Mouse (Mus musculus): ENCODE data around the gene Ddr2.
"Not testable (repeated sequence)": the region's sequence is repeated elsewhere in the genome, so short reads cannot be mapped to it uniquely, and the experiment has no call there.

Gene Ddr2

DNA sequence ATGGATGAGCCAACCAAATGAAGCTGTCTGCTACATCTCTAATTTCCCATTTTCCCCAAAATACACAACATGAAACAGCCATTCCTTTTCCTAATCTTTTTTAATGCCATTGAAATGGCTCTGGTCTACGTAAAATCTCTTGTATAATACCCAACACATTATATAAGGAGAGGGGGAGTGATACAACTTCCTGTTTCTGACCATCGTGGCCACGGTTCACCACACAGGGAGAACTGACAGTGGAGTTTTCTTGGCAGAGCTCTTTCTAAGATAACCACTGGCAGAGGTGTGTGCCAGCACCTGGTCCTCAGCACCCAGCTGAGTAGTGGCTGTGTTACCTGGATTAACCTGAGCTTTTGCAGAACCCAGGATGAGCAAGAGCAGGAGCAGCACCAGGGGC is 75.0 kb downstream of the Ddr2 start:
- DNase-seq (ENCODE audit: low spot score): no peak

DNA sequence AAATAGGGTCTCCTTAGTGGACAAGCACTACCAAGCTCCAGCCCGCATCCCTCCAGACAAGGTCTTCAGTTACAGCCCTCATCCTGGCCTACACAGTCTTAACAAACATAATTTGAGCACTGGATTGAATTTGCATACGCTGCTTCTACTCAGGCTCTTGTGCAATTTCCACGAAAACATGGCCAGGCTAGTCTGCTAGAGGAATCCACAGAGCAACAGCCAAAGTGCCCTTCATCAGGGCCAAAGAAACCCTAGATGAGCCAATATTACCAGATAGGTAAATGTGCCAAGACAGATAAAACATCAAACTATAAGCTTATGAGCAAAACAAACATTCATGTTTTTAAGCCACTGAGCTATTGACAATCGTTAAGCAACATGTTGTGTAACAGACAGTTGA is 75.6 kb downstream of the Ddr2 start:
- no peak for DNase-seq (ENCODE audit: low spot score)

DNA sequence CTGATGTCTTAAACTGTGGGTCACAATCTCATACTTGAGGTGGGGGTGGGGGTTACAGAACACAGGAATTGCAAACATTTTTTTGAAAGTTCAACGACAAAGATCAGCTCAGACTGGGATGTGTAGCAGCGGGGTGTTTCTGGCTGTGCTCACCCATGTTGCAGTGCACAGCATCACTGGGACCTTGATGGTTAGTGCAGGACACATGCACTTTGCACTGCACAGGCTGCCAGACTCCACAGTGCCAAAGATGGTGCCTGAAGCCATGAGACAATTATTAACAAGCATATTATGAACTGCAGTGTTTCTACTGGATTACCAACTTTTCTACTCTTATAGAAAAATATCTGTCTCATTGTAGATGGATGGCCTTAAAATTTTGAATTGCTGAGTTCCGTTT is 78.9 kb downstream of the Ddr2 start:
- no peak for DNase-seq (ENCODE audit: low spot score)

DNA sequence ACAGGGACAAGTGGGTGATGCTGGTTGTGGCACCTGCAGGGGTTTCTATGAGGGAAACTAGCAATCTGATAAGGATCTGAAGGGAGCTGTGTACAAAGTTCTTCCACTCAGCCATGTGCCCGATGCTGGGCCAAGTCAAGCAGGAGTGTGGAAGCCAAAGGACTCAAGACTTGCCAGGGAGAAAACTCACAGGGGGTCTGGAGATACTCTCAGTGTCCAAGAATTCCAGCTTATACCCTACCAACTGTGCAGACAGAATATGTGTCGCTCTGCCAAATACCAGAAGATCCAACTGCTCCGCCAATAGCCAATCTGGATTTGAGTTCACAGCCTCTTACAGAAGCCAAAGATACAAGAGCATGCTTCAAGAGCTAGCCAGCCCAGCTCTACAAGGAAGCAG is 95.8 kb downstream of the Ddr2 start:
- DNase-seq (ENCODE audit: low spot score): no peak

DNA sequence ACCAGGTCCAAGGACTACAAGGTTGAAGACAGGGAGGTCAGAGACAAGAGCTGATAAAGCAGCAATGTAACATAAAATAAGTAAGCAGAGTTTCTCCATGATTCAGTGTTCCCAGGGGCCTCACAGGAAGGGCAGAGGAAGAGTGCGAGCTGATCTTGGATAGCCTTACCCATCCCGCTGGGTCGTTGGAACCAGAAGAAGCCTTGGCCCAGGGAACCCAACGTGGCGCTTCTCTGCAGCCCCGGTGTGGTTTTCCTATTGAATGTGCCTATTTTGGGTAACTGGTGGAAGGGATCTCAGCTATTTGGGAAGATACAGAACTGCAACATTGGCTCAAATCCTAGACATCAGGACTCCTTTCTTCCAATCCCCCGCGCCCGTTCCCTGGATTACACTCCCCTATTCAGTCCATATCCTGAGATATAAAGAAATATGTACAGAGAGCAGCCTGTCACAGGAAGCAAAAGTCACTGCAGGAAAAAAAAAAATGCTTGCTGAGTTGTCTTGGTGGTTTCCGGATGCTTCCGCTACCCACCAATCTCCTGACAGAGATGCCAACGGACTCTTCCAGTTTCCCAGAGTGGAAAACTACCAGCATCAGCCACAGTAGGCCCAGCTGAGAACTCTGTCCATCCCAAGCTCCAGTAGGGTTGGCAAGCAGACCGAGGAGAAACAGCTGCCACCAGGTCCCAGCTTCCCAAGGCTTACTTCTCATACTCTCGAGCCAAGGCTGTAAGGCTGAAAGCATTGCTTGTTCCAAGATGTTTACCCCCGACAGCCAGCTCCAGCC is 99.7 kb downstream of the Ddr2 start:
- no peak for DNase-seq (ENCODE audit: low spot score)

DNA sequence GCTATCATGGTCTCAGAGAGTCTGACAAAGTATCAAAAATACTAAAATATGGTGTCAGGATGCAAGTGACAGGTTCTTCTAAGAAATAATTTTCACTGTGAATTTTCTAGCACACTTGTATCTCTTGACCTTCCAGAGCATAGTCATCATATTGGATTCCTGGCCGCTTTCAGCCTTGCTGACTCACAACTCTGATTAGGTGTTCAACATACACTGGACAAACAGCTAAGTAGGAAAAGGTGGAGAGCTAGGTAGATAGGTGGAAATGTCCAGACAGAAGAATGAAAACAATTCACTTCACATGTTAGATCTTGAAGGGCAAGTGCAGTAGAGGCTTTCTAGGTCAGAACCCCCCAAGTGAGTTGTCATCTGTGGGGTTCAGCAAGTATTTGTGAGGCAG is 101.3 kb downstream of the Ddr2 start:
- DNase-seq (ENCODE audit: low spot score): no peak

DNA sequence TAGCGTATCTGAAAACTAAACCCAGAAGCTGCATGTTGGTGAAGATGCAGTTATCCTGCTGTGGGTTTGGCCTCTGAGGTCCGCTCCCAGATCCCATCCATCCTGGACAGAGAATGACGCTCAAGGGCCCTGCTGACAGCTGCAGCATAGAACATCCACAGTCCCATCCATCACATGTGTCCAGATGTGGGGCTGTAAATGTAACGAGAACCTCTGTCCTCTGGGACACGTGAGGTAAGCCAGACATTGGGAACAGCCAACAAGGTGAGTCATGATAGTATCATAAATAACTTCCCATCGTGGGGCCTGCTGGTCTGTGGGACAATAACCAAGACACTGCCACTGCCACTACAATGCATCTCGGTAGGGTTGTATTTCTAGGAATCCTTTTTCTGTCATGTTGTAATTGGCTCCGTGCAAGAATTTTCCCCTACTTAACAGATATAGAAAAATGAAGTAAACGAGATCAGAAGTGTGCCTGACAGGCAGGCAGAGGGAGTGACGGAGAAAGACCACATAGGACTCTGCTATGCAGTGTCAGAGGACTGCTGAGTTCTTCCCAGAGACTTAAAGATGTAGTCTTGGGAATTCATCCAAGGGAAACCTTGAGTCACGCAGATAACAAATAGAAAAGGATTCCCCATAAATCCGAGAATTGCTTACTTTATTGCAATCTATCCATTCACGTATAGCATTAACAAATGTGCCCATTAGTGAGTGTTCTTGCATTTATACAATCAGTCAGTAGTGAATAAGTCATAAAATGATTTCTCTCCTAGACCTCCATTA is 101.9 kb downstream of the Ddr2 start:
- DNase-seq (ENCODE audit: low spot score): no peak

DNA sequence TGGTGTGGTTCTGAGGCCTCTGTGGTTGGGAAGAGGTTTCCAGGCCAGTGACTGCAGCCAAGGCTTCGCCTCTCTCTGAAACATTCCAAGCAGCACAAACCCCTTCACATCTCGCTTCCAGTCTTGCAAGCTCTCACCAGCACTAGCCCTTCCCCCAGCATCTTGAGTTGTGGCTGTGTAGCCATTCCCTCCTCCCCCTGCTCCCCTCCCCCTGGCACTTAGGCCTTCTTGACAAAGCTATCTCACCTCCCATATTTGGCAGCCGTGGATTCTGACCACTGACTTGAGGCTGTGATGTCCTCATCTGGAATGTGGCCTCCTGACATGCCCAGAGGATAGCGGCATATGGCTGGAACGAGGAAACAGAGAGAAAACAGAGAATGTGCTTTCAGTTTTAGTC is 104.0 kb downstream of the Ddr2 start:
- DNase-seq (ENCODE audit: low spot score): no peak

DNA sequence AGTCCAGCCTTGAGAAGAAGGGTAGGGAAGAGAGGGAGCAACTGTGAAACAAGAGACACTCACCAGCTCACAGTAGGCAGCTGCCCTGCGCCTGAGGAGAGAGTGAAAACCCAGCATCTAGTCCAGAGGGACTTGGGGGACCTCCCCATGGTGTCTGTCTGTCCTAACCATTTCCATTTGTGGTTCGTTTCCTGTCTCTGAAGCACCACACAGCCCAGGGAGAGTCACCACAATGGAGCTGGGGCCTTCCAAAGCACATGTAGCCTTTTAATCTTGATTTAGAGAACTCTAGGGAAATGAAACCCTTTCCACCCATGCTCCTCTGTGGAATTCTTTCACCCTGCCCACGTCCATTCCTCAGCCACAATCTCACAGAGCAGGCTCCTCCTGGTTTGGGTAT is 105.3 kb downstream of the Ddr2 start:
- no peak for DNase-seq (ENCODE audit: low spot score)

DNA sequence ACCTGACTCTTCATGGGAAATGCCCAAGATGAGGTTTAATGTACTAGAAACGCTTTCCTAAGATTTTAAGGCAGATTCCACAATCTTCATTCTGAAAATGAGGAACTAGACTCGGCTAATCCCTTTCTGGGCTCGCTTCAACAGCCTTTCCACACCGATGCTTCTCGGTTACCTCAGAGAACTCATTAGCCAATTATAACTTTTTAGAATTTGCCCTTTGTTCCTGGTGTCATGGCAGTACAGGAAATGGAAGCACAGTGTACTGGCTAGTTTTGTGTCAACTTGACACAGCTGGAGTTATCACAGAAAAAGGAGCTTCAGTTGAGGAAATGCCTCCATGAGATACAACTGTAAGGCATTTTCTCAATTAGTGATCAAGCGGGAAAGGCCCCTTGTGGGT is 116.7 kb downstream of the Ddr2 start:
- not testable (repeated sequence) for DNase-seq (ENCODE audit: low spot score)

DNA sequence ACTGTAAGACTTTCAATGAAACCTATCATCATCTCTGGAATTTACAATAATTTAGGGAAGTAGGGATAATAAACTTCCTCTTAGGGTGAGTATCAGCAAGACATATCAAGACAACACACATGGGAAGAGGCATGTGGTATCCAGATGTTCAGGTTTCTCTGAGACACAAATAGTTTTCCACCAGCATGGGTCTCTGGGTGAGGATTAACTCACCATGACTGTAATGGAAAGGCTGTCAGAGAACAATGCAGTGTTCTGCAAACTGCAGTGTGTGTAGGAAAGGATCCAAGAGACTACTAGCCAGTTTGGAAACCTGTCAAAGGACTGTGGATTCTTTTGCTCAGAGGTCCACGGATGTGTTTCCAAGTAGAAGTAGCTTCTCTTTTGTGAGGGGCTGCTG is 124.4 kb downstream of the Ddr2 start:
- no peak for DNase-seq (ENCODE audit: low spot score)

DNA sequence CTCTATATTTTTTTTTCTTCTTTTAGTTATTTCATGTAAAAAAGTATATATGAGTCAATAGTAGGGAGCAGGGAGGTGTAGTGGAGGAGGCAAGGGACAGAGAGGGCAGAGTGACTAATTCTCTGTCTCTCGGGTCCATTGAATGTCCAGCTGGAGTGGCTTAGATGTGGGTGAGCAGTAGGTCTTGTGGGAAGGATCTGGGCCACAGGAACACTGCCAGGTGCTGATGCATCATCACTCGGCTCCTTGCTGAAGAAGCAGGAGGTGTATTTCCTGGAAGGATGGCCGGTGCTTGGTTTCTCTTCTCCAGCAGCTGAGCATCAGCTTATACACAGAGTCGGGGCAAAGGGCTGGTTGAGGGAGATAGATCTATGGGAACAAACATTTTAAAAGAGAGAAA is 132.9 kb downstream of the Ddr2 start:
- no peak for DNase-seq (ENCODE audit: low spot score)

DNA sequence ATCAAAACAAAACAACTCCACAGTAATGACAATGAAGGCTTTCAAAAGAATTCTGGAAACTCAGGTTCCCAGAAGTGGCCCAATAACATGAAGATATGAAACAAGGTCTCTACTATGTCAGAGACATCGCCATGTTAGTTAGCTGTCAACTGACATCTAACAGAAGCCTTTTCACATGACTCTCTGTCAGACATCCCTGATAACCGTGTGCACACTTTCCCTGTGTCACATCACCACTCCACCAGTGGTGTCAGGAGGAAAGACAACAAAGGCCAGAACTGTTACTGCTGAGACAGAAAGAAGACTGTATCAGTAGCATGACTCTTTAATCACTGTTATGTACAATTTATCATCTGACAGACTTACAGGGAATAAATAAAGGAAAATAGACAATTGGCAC is 138.6 kb downstream of the Ddr2 start:
- DNase-seq (ENCODE audit: low spot score): no peak

DNA sequence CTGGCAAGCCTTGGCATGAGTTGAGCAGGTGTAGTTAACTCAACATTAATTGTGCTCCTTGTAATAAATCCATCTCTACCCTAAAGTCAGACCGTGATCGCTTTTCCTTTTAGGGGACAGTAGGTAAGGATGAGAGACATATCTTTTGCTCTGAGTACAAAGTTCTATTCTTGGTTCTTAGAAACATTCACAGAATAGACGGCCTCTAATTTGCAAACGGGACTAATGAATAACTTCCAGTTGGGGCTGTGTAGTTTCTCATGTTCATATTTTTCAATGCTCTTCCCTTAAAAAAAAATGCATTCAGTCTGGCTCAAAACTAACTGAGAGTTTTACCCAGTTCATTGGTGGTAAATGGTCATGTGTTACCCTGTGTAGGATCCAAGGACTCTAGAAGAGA is 139.6 kb downstream of the Ddr2 start:
- no peak for DNase-seq (ENCODE audit: low spot score)

DNA sequence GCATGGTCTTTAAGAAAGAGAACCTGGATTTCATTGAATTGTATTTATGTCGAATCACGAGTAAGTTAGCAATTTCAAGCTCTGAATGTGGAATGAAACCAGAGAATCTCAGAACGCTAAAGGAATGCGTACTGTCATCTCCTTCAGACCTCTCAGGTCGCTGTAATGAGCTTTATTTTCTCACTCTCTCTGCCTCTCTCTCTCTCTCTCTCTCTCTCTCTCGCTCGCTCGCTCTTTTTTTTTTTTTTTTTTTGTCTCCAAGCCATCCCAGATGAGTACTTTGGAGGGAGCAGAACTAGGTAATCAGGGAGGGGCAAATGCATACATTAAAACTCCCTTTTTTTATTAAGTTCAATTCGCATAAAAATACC is 141.1 kb downstream of the Ddr2 start:
- no peak for DNase-seq (ENCODE audit: low spot score)

DNA sequence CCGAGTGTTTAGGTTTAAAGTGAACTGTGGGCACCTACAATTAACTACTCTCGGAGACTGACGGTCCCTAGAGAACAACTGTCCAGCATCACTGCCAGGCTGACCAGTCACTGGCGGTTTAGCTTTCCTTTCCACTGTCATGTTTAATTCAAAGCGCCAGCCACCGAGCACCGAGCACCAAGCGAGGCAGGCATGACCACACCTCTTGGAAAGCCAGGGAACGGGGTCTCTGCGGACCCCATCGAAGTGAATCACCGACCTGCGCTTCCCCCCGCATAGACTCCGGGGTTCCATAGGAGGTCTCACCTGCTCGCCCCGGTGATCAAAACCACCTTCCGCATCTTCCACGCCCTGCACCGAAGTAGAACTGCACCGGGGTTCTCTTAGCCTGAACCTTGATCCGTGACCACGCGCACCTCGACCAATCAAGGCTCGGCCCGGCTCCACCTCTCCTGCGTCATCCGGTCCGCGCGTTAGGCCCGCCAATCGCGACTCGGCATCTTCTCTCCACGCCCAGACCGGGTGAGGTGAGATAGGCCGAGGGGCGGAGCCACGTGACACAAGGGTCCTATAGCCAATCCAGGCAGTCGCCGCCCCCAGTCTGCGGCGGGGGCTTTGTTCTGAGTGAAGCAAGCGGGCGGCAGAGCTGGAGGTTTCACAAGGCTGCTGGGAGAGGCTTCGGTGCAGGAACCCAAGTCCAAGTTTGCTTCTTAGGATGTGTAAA is 141.6 kb downstream of the Ddr2 start, which contains the start of gene Hsd17b7:
Gene Hsd17b7 (minus strand): TSS at position 450 of the 724 bp plus-strand sequence.
- DNase-seq (ENCODE audit: low spot score): peak; percentile 98

DNA sequence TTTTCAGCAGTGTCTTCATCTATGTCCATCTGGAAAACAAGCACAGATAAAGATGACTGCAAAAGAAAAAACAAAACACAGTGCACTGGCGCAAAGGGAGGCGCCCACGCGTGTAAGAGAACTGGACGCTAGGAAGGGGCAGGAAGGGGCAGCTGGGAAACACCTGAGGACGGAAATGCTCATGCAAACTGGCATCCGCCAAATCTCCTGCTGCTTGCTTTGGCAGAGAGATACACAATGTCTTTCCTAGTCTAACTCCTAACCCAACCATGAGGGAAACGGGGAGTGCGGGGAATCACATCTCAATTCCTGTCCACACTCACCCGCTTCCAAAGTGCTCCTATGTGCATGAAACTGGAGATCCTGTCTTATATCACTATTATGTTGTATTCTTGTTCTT is 157.5 kb downstream of the Ddr2 start:
- DNase-seq (ENCODE audit: low spot score): no peak

DNA sequence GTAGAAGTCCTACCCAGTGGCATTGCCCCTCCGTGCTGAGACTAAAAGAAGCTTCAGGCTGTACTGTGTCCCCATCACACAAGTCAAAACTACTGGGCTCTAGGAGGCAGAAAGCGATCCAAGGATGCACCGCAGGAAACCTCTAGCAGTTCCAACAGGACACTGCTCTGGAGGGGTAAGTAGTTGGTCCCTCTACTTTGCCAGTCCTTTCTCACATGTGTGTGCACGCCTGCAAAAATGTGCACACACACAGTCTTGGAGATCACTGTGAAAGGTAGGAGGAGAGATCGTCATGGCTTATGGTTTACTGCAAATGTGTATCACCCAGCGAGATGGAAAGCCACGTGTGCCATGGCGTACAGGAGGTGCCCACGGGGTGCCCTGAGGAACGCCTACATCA is 157.9 kb downstream of the Ddr2 start:
- DNase-seq (ENCODE audit: low spot score): no peak

DNA sequence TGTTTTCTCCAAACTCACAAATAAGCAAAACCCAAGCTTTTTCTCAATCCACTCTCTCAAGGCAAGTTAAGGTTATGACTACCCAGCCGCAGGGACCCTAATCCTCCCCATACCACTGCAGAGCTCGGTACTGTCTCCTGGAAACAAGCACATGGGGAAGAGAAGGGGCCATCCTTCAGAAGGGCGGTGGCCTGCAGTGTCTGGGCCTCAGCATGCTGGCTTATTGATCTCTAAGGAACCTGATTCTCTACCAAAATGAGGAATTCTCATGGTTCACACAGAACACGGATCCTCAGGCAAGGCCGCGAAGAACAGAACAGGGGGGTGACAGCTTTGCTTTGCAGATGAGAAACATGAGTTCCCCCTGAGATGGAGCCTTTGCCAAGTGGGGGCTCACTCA is 159.0 kb downstream of the Ddr2 start:
- DNase-seq (ENCODE audit: low spot score): no peak

DNA sequence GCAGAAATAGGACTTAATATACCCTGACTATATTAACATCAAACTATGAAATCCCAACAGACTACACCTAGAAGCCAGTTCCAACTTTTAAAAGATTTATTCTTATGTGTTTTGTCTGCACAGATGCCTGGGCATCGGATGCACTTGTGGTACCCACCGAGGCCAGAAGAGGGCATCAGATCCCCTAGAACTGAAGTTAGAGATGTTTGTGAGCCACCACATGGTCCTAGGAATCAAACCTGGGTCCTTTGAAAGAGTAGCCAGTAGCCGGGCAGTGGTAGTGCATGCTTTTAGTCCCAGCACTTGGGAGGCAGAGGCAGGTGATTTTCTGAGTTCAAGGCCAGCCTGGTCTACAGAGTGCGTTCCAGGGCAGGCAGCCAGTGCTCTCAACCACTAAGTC is 159.9 kb downstream of the Ddr2 start:
- no peak for DNase-seq (ENCODE audit: low spot score)

DNA sequence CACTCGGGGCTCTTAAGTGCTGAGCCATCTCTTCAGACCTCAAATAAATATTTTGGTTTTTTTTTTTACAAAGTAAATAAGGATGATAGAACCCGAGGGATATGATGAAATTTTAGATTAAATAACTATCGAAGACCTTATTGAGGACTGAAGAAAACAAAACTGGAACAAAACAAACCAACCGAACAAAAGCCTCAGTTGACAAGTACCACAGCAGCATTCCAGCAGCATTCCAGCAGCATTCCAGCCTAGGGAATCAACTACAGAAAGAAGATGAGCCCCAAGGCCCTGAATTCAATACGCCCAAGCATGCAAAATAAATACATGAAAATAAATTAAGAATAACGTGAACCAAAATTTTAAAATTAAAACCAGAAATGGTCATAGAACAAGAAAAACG is 160.6 kb downstream of the Ddr2 start:
- DNase-seq (ENCODE audit: low spot score): no peak

DNA sequence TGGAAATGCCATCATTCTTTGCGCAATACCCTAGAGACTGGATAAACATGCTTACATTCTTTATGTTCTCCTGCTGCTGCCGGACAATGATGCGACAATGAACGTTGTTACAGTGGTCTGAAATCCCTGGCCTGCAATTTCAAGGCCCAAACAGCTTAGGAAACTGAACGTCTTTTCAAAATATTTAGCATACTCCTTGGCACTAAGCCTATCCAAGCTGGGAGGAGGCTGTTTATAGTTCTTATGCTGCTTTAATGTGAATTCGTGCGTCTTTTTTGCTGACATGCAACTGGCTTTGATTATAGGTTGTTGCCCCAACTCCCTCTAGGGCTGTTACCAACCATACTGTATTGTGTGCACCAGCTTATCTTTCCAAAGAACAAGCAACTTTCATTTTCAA is 161.7 kb downstream of the Ddr2 start:
- DNase-seq (ENCODE audit: low spot score): no peak

DNA sequence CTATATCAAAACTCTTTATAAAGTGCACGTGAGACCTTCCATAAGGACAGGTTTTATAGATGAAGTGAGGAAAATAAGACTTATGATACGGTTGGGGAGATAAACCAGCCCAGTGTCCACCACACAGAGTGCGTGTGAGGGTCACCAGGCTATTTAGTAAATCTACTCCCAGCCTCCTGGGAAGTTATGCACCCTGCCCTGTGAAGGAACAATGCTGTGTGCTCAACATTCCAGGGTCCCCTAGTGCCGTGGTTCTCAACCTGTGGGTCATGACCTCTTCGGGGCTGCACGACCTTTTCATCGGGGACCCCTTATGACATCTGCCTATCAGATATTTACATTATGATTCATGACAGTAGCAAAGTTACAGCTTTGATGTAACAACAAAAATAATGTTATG is 162.3 kb downstream of the Ddr2 start:
- DNase-seq (ENCODE audit: low spot score): no peak
